Mouse (Mus musculus): ENCODE data around the gene Cerkl.

DNA sequence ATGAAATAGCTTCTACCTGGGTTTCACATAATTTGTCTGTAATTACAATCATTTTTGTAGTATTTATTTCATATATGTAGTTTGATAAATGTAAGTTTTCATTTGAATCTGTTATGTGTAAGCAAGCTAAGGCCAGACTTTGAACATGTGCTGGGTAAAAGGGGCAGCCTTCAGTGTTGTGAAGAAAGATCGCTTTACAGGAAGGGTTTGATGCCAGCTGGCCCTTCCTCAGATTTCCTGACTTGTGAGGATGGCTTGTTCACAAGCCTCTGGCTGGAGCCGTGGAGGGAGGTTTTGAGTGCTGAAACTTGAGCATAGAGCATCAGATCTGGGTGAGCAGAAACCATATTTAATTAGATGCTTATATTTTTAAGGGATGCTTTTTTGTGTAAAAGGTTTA, 128.5 kb downstream of the Cerkl start:
- TF ChIP-seq CTCF (IDR thresholded peaks at IDR 0.05; ENCODE audit: insufficient read depth, low read length) (no peak), POLR2A (IDR thresholded peaks at IDR 0.05; ENCODE audit: borderline replicate concordance, extremely low read depth, low read depth, low read length) (no peak)

All from lung, adult 2 months (tissue).